Mouse (Mus musculus): ENCODE data around the gene Lpo.
A peak's percentile ranks its signal among the peaks of the same experiment; 100 is the strongest.

DNA sequence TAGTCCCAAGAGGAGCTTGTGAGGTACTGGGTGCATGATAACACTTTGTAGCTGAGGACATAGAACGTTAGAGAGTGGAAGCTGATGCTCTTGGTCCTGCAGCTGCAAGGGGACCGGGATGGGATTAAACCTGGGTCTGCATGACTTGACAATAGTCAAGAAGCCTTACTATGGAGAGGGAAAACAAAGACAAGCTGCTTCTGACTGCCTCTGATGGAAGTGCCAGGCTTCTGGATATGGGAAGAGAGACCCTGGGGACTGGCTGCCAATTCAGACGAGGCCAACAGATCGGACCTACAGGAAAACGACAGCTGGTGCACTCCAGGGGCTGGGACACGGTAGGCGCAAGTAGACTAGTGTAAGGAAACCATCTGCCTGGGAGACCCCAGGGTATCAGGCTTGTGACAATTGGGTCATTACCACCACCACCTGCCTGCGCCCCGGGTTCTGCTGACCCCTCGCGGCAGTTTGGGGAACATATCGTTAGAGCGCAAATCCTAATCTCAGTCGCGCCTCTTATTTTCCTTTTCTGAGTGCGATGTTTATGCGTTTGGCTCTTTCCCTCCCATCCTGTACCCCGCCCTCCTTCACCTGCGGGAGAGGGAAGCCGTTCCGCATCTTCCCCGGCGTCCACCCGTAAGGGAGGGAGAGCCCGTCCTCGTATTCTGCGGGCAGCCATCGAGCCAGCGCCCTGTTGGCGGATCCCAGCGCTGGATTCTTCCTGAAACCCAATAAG lies 11.2 kb downstream of the Lpo start:
- TF ChIP-seq CTCF (IDR thresholded peaks at IDR 0.05) (peak; percentile 79), EP300 (IDR thresholded peaks at IDR 0.05) (no peak)
